Mouse (Mus musculus) lung, postnatal 0 days (tissue): ENCODE results near the gene Dner. TPM values are rescaled to one million over a fixed set of nuclear protein-coding genes. Genes with fewer than 3 reads are reported as not detected.
A peak's percentile ranks its signal among the peaks of the same experiment; 100 is the strongest.

Source experiments
- ATAC-seq: fragments of 200-750 bp; cut with Nextera tagmentation; 2 replicates; pipeline ENCODE4 v1.8.0; 2017; ENCODE audit warnings: moderate library complexity
- DNase-seq: peaks from one replicate; pipeline ENCODE4 v3.0.0-alpha.2; 2016; ENCODE audit warnings: low spot score
- H3K27ac ChIP-seq: fragments of 300-500 bp; sonication (generic); 2 replicates; pipeline ENCODE4 v1.5.1; 2014; ENCODE audit warnings: antibody characterized with exemption, mild to moderate bottlenecking, low read length, mixed read lengths
- H3K27me3 ChIP-seq: fragments of 300-500 bp; sonication (generic); replicated peaks from 2 replicates; pipeline ENCODE4 v1.6.1; 2014; ENCODE audit warnings: low read length, mixed read lengths; ENCODE audit not compliant: insufficient read depth
- H3K36me3 ChIP-seq: fragments of 300-500 bp; sonication (generic); 2 replicates; pipeline ENCODE4 v1.6.1; 2014; ENCODE audit warnings: low read length, mixed read lengths; ENCODE audit not compliant: insufficient read depth
- H3K4me1 ChIP-seq: fragments of 300-500 bp; sonication (generic); 2 replicates; pipeline ENCODE4 v1.6.1; 2014; ENCODE audit warnings: antibody characterized with exemption, low read depth, low read length, mixed read lengths; ENCODE audit not compliant: insufficient read depth
- H3K4me2 ChIP-seq: fragments of 300-500 bp; sonication (generic); replicated peaks from 2 replicates; pipeline ENCODE4 v1.6.1; 2014; ENCODE audit warnings: low read depth, mild to moderate bottlenecking, low read length, moderate library complexity, mixed read lengths
- H3K4me3 ChIP-seq: fragments of 300-500 bp; sonication (generic); 2 replicates; pipeline ENCODE4 v1.5.1; 2014; ENCODE audit warnings: low read depth, low read length
- H3K9ac ChIP-seq: fragments of 300-500 bp; sonication (generic); replicated peaks from 2 replicates; pipeline ENCODE4 v1.6.1; 2014; ENCODE audit warnings: low read depth, mild to moderate bottlenecking
- H3K9me3 ChIP-seq: fragments of 300-500 bp; sonication (generic); 2 replicates; pipeline ENCODE4 v1.6.1; 2016; ENCODE audit warnings: low read length, mixed read lengths
- CTCF ChIP-seq: IDR thresholded peaks from 2 replicates; pipeline ENCODE4 v1.5.1; 2016; ENCODE audit warnings: antibody characterized with exemption, mild to moderate bottlenecking
- EP300 ChIP-seq: IDR thresholded peaks from 2 replicates; pipeline ENCODE4 v1.6.1; 2016; ENCODE audit warnings: antibody characterized with exemption, mild to moderate bottlenecking, control low read depth
- WGBS: fragments of 180-500 bp; shearing (Covaris S2); extraction: QIAGEN DNeasy Blood & Tissue Kit; methylation state at CpG from one replicate; pipeline ENCODE4 v1.1.7; 2014; 5-methylcytosine and 5-hydroxymethylcytosine counted together
- polyA plus RNA-seq: library from polyadenylated mRNA; unstranded; fragments of >200 nt; fragmentation: Nextera tagmentation; extraction: Ambion mirVana; gene quantifications from 2 replicates; pipeline ENCODE4 v1.2.1, GENCODE M21; 2015

The Dner gene
- polyA plus RNA-seq, 1 experiment from 2014 or later = 0.48 TPM

- TF ChIP-seq EP300 (no peak), CTCF (no peak)
- H3K9me3 ChIP-seq = no peaks in the 10 kb centered on the region
- H3K27ac ChIP-seq = no peak overlapping the region
- no peaks in the 10 kb centered on the region for H3K36me3 ChIP-seq
- no peak for DNase-seq
- H3K4me2 ChIP-seq = no peak overlapping the region
- WGBS = 77% methylated on average over 2 of the region's 2 CpGs
- H3K27me3 ChIP-seq = no peaks in the 10 kb centered on the region
- no peak for ATAC-seq
- no peak overlapping the region for H3K4me3 ChIP-seq
- no peaks in the 10 kb centered on the region for H3K4me1 ChIP-seq
- no peak overlapping the region for H3K9ac ChIP-seq
Observed at GRCm38 (mm10) chr1:84646781-84647180, 49.2 kb downstream of the Dner start.

GRCm38 (mm10) chr1:84640463-84640862 is 55.6 kb downstream of the Dner start:
- Histone ChIP-seq H3K4me3 (no peak overlapping the region), H3K27me3 (no peaks in the 10 kb centered on the region), H3K4me1 (no peaks in the 10 kb centered on the region), H3K9ac (no peak overlapping the region), H3K9me3 (no peaks in the 10 kb centered on the region), H3K4me2 (no peak overlapping the region), H3K27ac (no peak overlapping the region), H3K36me3 (no peaks in the 10 kb centered on the region)
- DNase-seq = no peak
- 57% methylated on average over 4 of the region's 4 CpGs for WGBS
- TF ChIP-seq CTCF (no peak), EP300 (no peak)
- ATAC-seq = no peak

GRCm38 (mm10) chr1:84636890-84637289 is 59.1 kb downstream of the Dner start:
- H3K4me2 ChIP-seq = no peak overlapping the region
- ATAC-seq (no peak), DNase-seq (no peak)
- no peaks in the 10 kb centered on the region for H3K27me3 ChIP-seq
- WGBS = 39% methylated on average over 6 of the region's 6 CpGs
- H3K9me3 ChIP-seq = no peaks in the 10 kb centered on the region
- H3K9ac ChIP-seq = no peak overlapping the region
- no peak for TF ChIP-seq EP300
- H3K27ac ChIP-seq = no peak overlapping the region
- H3K4me1 ChIP-seq = no peaks in the 10 kb centered on the region
- no peak overlapping the region for H3K4me3 ChIP-seq
- no peaks in the 10 kb centered on the region for H3K36me3 ChIP-seq

GRCm38 (mm10) chr1:84628244-84628643 is 67.8 kb downstream of the Dner start:
- Histone ChIP-seq H3K4me2 (no peak overlapping the region), H3K4me3 (no peak overlapping the region), H3K9me3 (no peaks in the 10 kb centered on the region), H3K27me3 (no peaks in the 10 kb centered on the region), H3K27ac (no peak overlapping the region), H3K36me3 (no peaks in the 10 kb centered on the region), H3K4me1 (no peaks in the 10 kb centered on the region), H3K9ac (no peak overlapping the region)
- WGBS = 65% methylated on average over 6 of the region's 6 CpGs
- TF ChIP-seq EP300 (no peak), CTCF (no peak)
- no peak for ATAC-seq
- no peak for DNase-seq

DNA sequence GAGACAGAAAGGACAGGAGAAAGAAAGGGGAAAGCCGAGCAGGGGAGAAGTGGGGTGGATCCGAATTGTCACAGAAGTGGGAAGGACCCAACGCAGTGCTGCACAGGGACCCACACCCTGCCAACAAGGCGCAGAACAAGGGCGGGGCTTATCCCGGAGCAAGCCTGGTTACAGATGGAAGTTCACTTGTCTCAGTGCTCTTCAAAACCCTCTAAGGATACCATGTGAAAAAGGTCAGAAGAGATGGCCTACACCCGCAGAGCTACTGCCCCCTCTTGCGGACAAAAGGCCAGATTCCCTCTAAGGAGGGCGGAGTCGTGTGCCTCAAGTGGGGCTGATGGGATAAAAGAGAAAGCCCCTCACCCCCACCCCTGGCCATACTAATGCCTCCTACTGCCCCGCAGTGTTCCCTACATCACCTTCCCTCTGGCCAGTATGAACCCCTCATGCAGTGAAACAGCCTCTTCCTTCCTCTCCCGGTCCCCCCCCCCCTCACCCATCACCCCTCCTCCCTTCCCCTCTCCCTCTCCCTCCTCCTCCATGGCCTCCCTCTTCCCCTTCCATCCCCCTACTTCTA is 73.0 kb downstream of the Dner start:
- DNase-seq (peak; percentile 6), ATAC-seq (no peak)
- no peaks in the 10 kb centered on the region for H3K9me3 ChIP-seq
- no peak overlapping the region for H3K9ac ChIP-seq
- no peaks in the 10 kb centered on the region for H3K36me3 ChIP-seq
- H3K4me2 ChIP-seq = no peak overlapping the region
- H3K27me3 ChIP-seq = no peaks in the 10 kb centered on the region
- TF ChIP-seq EP300 = no peak
- TF ChIP-seq CTCF = peak; percentile 15
- H3K4me3 ChIP-seq = no peak overlapping the region
- WGBS = 25% methylated on average over 11 of the region's 12 CpGs
- H3K4me1 ChIP-seq = no peaks in the 10 kb centered on the region
- no peak overlapping the region for H3K27ac ChIP-seq

GRCm38 (mm10) chr1:84621308-84621707 is 74.7 kb downstream of the Dner start:
- ATAC-seq = no peak
- WGBS = 80% methylated on average over 3 of the region's 3 CpGs
- TF ChIP-seq CTCF (no peak), EP300 (no peak)

More at GRCm38 (mm10) chr1:84621308-84621707, 74.7 kb downstream of the Dner start:
- no peaks in the 10 kb centered on the region for H3K4me1 ChIP-seq
- H3K9me3 ChIP-seq = no peaks in the 10 kb centered on the region
- no peak overlapping the region for H3K9ac ChIP-seq
- no peaks in the 10 kb centered on the region for H3K27me3 ChIP-seq
- no peaks in the 10 kb centered on the region for H3K36me3 ChIP-seq
- no peak overlapping the region for H3K4me2 ChIP-seq
- no peak overlapping the region for H3K4me3 ChIP-seq
- DNase-seq = no peak
- H3K27ac ChIP-seq = no peak overlapping the region
